Mouse (Mus musculus): ENCODE results near the gene C1s2.

- no peak for TF ChIP-seq CTCF (IDR thresholded peaks at IDR 0.05; ENCODE audit: borderline replicate concordance, extremely low read depth, insufficient read depth, insufficient read length)
- TF ChIP-seq POLR2A (IDR thresholded peaks at IDR 0.05; ENCODE audit: borderline replicate concordance, extremely low read depth, insufficient read depth, insufficient read length, poor library complexity, severe bottlenecking): no peak
Observed at GRCm38 (mm10) chr6:124672100-124672499, 36.2 kb upstream of the C1s2 start.

Measured in brain, embryonic 14.5 days (tissue).